Mouse (Mus musculus) forebrain, postnatal 0 days (tissue): ENCODE measurements at regions not wholly inside any gene's neighbourhood (a gene's known extent, or its start where the extent isn't known, plus 50 kb on each side); places are given as distances from the start of the nearest gene placed in this dataset.

Experiments
- ATAC-seq: fragments of 200-750 bp; cut with Nextera tagmentation; 2 replicates; pipeline ENCODE4 v1.8.0; 2017; ENCODE audit warnings: mild to moderate bottlenecking, moderate library complexity
- DNase-seq: peaks from one replicate; pipeline ENCODE4 v3.0.0-alpha.2; 2015
- H3K27ac ChIP-seq: fragments of 300-500 bp; sonication (generic); 2 replicates; pipeline ENCODE4 v1.5.1; 2014; ENCODE audit warnings: low read depth, mild to moderate bottlenecking, antibody characterized with exemption, low read length, moderate library complexity, mixed read lengths
- H3K27me3 ChIP-seq: fragments of 300-500 bp; sonication (generic); 2 replicates; pipeline ENCODE4 v1.6.1; 2014; ENCODE audit warnings: mild to moderate bottlenecking, low read length, mixed read lengths; ENCODE audit not compliant: insufficient read depth
- H3K36me3 ChIP-seq: fragments of 300-500 bp; sonication (generic); 2 replicates; pipeline ENCODE4 v1.6.1; 2014; ENCODE audit warnings: mild to moderate bottlenecking, moderate library complexity; ENCODE audit not compliant: insufficient read depth
- H3K4me1 ChIP-seq: fragments of 300-500 bp; sonication (generic); 2 replicates; pipeline ENCODE4 v1.6.1; 2014; ENCODE audit warnings: antibody characterized with exemption; ENCODE audit not compliant: insufficient read depth
- H3K4me2 ChIP-seq: fragments of 300-500 bp; sonication (generic); 2 replicates; pipeline ENCODE4 v1.6.1; 2014; ENCODE audit warnings: low read depth, mild to moderate bottlenecking, moderate library complexity
- H3K4me3 ChIP-seq: fragments of 300-500 bp; sonication (generic); 2 replicates; pipeline ENCODE4 v1.5.1; 2014; ENCODE audit warnings: low read depth, low read length, mixed read lengths
- H3K9ac ChIP-seq: fragments of 300-500 bp; sonication (generic); 2 replicates; pipeline ENCODE4 v1.6.1; 2014; ENCODE audit warnings: mild to moderate bottlenecking
- H3K9me3 ChIP-seq: fragments of 300-500 bp; sonication (generic); 2 replicates; pipeline ENCODE4 v1.6.1; 2016; ENCODE audit warnings: low read length
- CTCF ChIP-seq: sonication (generic); IDR thresholded peaks from 2 replicates; pipeline ENCODE4 v1.5.1; 2016; ENCODE audit warnings: antibody characterized with exemption, control low read depth, low read depth
- WGBS: fragments of 180-500 bp; shearing (Covaris S2); extraction: QIAGEN DNeasy Blood & Tissue Kit; methylation state at CpG from one replicate; pipeline ENCODE4 v1.1.7; 2014; 5-methylcytosine and 5-hydroxymethylcytosine counted together

DNA sequence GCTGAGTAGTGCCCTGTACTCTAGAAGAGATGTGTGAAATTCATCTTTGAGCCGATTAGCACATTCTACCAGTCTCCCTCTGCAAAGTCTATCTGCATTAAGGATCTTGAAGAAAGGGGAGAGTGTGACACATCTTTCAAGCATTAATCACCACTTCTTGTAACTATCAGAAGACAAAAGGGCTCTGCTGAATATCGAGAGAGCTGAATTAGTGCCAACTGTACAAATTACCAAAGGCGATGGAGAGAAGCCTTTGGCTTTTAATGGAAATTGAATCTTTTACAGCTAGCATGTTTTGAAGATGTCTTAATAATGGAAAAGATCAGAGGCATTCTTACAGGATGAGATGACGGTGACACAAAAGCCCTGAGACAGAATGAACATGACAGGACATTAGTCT is 97.2 kb upstream of the Pam start:
- peaks cover 31% of the 10 kb centered on the region for H3K4me1 ChIP-seq
- TF ChIP-seq CTCF: no peak
- no peak overlapping the region for H3K9ac ChIP-seq
- 22% methylated on average over 4 of the region's 4 CpGs for WGBS
- H3K4me3 ChIP-seq: no peak overlapping the region
- DNase-seq (no peak), ATAC-seq (no peak; the same call in 1 of the 2 replicates)
- no peaks in the 10 kb centered on the region for H3K27me3 ChIP-seq
- H3K4me2 ChIP-seq: 0 out of 2 replicates have a peak overlapping the region, but pooled peaks have one; percentile 2
- no peaks in the 10 kb centered on the region for H3K36me3 ChIP-seq
- H3K27ac ChIP-seq: peak overlapping the region; percentile 74
- no peaks in the 10 kb centered on the region for H3K9me3 ChIP-seq

DNA sequence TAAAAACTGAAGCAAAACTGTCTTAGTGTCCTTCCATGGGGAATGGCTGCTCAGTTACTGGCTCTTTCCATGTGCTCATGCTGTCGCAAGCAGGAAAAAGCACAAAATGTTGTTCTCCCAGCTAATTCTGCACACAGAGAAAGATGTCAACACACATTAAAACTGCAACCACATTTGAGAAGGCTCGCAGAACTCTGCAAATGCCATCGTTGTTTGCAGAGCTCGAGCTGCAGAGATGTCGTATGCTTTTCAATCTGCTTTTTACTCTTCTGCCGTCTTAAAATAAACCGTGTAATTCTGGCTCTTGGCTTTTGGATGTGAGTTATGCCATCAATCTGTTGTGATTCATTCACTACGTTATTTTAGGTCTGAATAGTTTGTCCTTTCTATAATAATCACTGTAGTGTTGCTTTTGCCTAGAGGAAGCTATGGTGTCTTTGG is 96.6 kb upstream of the Pam start:
- peak; percentile 70 for ATAC-seq
- peak; percentile 81 for DNase-seq

DNA sequence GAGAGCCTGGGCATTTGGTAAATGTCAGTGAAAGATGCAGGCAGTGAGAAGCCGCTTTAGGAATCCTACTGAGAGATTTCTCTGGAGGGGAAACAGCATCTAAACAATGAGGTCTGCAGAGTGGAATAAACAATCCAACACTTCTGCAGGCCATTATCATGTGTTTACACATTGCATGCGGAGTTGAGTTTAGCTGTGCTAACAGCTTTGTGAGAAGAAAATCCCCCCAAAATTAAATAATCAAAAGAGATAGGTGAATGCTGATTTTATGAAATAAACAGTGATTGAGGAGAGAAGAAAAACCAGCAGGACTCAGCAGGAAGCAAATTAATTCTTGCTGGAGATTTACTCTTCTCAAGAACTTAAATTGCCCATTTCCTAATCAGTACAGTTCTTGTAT is 95.9 kb upstream of the Pam start:
- ATAC-seq (no peak), DNase-seq (peak; percentile 33)
- H3K4me2 ChIP-seq: no peak overlapping the region
- H3K36me3 ChIP-seq: no peaks in the 10 kb centered on the region
- H3K27me3 ChIP-seq: no peaks in the 10 kb centered on the region
- no peak overlapping the region for H3K4me3 ChIP-seq
- no peaks in the 10 kb centered on the region for H3K9me3 ChIP-seq
- H3K27ac ChIP-seq: peak overlapping the region; percentile 74
- 8% methylated on average over 2 of the region's 2 CpGs for WGBS
- TF ChIP-seq CTCF: no peak
- peaks cover 31% of the 10 kb centered on the region for H3K4me1 ChIP-seq
- H3K9ac ChIP-seq: no peak overlapping the region

More for the DNA sequence above, 96.6 kb upstream of the Pam start:
- Histone ChIP-seq H3K27me3 (no peaks in the 10 kb centered on the region), H3K4me1 (peaks cover 31% of the 10 kb centered on the region), H3K27ac (peak overlapping the region; percentile 74), H3K9me3 (no peaks in the 10 kb centered on the region), H3K4me3 (no peak overlapping the region), H3K4me2 (0 out of 2 replicates have a peak overlapping the region, but pooled peaks have one; percentile 2), H3K9ac (0 out of 2 replicates have a peak overlapping the region, but pooled peaks have one; percentile 10), H3K36me3 (no peaks in the 10 kb centered on the region)
- no peak for TF ChIP-seq CTCF
- 14% methylated on average over 8 of the region's 8 CpGs for WGBS

DNA sequence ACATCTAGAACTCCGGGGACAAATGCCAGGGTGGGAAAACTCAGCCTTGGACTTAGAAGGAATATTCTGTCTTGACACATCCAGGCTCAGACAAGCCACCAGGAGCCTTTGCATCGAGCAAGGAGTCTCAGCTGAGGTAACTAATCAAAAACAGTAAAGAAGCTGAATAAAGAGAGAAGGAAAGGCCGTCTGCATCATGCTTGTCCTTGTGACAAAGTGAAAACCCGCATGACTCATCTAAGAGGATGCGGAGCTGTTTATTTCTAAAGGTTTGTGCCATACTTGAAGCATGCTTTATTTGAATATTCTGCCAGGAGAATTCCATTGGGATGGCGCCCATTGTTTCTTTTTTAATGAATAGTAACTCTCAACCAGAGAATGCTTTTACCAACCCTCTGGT is 95.3 kb upstream of the Pam start:
- H3K27me3 ChIP-seq: no peaks in the 10 kb centered on the region
- DNase-seq: no peak
- no peaks in the 10 kb centered on the region for H3K36me3 ChIP-seq
- peak; percentile 24; the same call in 1 of the 2 replicates for ATAC-seq
- H3K9ac ChIP-seq: no peak overlapping the region
- 6% methylated on average over 6 of the region's 6 CpGs for WGBS
- no peaks in the 10 kb centered on the region for H3K9me3 ChIP-seq
- H3K4me2 ChIP-seq: peak overlapping the region; percentile 25; the same call in 1 of the 2 replicates
- TF ChIP-seq CTCF: no peak
- peak overlapping the region; percentile 74 for H3K27ac ChIP-seq
- H3K4me1 ChIP-seq: peaks cover 31% of the 10 kb centered on the region
- no peak overlapping the region for H3K4me3 ChIP-seq

DNA sequence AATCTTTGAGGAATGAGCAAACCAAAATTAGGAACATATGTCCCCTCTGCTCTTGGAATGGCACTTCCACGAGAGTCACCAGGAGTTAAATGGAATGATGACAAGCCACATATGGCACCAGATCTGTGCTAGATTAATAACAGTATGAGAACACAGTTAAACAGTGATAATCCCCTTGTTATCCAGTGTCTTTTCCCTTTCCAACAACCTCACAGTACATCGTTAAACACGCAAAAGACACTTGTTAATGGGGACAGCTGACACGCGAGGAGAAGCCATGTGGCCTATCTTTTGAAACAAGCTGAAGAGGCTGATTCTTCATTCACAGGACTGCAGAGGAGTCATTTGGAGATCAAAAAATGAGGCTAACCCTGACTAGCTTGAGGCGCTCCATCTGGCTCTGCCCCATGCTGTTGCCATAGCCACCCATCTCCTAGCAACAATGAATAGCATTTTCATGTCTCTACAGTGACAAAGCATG is 94.6 kb upstream of the Pam start:
- peak; percentile 88 for DNase-seq
- WGBS: 5% methylated on average over 6 of the region's 6 CpGs
- no peak overlapping the region for H3K4me3 ChIP-seq
- no peak for TF ChIP-seq CTCF
- no peaks in the 10 kb centered on the region for H3K27me3 ChIP-seq
- H3K4me1 ChIP-seq: peaks cover 31% of the 10 kb centered on the region
- ATAC-seq: peak; percentile 93
- 0 out of 2 replicates have a peak overlapping the region, but pooled peaks have one; percentile 25 for H3K4me2 ChIP-seq
- no peaks in the 10 kb centered on the region for H3K9me3 ChIP-seq
- peak overlapping the region; percentile 69 for H3K27ac ChIP-seq
- H3K9ac ChIP-seq: no peak overlapping the region
- no peaks in the 10 kb centered on the region for H3K36me3 ChIP-seq

DNA sequence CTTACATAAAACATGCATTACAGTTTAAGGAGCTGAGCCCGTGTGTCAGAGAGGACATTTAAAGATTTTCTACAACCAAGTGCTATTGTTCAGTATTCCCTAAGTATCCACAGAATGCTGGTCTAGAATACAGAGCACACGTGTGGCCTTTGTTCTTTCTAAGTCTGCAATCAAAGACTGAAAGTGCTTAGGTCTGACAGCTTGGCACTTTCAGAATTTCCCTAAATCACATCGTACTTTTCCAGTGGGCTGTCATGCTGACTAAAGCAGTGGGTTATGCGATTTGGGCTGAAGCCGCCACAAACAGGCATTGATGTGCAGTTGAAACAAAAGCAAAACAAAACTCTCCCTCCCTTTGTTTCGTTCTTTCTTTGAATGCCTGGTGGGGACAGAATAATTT is 84.9 kb upstream of the Pam start:
- 8% methylated on average over 6 of the region's 6 CpGs for WGBS
- ATAC-seq: peak; percentile 74
- DNase-seq: peak; percentile 54
- no peak overlapping the region for H3K4me3 ChIP-seq
- H3K9me3 ChIP-seq: no peaks in the 10 kb centered on the region
- no peak for TF ChIP-seq CTCF
- H3K4me2 ChIP-seq: no peak overlapping the region
- no peaks in the 10 kb centered on the region for H3K27me3 ChIP-seq
- H3K4me1 ChIP-seq: no peaks in the 10 kb centered on the region
- H3K27ac ChIP-seq: no peak overlapping the region
- no peaks in the 10 kb centered on the region for H3K36me3 ChIP-seq
- H3K9ac ChIP-seq: no peak overlapping the region

DNA sequence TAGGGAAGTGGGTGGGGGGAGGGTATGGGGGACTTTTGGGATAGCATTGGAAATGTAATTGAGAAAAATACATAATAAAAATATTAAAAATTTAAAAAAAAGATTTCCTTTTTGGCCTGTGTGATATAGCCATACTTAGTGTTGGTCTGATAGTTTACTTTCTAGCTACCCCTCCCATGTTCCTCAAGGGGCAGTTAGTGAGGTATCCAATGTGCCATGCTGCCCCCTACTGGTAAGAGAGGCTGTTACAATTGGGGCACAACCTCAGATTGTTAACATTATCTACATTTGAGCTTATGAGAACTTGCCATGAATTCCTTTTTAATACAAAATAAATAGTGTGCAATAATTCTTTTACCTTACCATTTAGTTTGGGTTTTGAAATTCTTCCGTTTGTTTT is 83.6 kb upstream of the Pam start:
- no peak for ATAC-seq
- Histone ChIP-seq H3K9ac (no peak overlapping the region), H3K4me1 (no peaks in the 10 kb centered on the region), H3K36me3 (no peaks in the 10 kb centered on the region), H3K4me2 (no peak overlapping the region), H3K4me3 (no peak overlapping the region), H3K27me3 (no peaks in the 10 kb centered on the region), H3K27ac (no peak overlapping the region), H3K9me3 (no peaks in the 10 kb centered on the region)
- peak; percentile 66 for TF ChIP-seq CTCF
- WGBS: 33% methylated on average over 1 of the region's 1 CpGs
- peak; percentile 38 for DNase-seq
